Mouse (Mus musculus): ENCODE measurements around the gene Ckap5.

- no peak for TF ChIP-seq E2F4 (IDR thresholded peaks at IDR 0.05; ENCODE audit: insufficient read depth)
- TF ChIP-seq POLR2A (IDR thresholded peaks at IDR 0.05; ENCODE audit: insufficient read length, low read depth): no peak
- no peak for TF ChIP-seq MAX (IDR thresholded peaks at IDR 0.05; ENCODE audit: low read depth)
- TF ChIP-seq CEBPB (IDR thresholded peaks at IDR 0.05; ENCODE audit: insufficient read depth, poor library complexity, severe bottlenecking): no peak
- TF ChIP-seq MYOD1 (IDR thresholded peaks at IDR 0.05; ENCODE audit: control insufficient read depth in 1 of 3, insufficient read length in 2 of 3, low read depth in 2 of 3): no peak
Measured at GRCm38 (mm10) chr2:91670038-91670437, 143.5 kb downstream of the Ckap5 start.
